Mouse (Mus musculus) liver, embryonic 14.5 days (tissue): ENCODE results near the gene Heatr9. TPM values are rescaled to one million over a fixed set of nuclear protein-coding genes. Genes with fewer than 3 reads are reported as not detected.

Experiments used
- ATAC-seq: fragments of 200-750 bp; cut with Nextera tagmentation; 2 replicates; pipeline ENCODE4 v1.8.0; 2017; ENCODE audit warnings: moderate number of reproducible peaks, mild to moderate bottlenecking, moderate library complexity; ENCODE audit not compliant: insufficient read depth
- DNase-seq, 3 experiments: peaks; one replicate each; pipeline ENCODE4 v3.0.0-alpha.2; 2012 to 2013; ENCODE audit warnings: low read depth in 3 of 3, low spot score in 3 of 3
- H3K27ac ChIP-seq: fragments of 300-500 bp; sonication (generic); 2 replicates; pipeline ENCODE4 v1.5.1; 2014; ENCODE audit warnings: moderate library complexity, mild to moderate bottlenecking, control low read depth, inconsistent platforms
- H3K27me3 ChIP-seq: fragments of 300-500 bp; sonication (generic); 2 replicates; pipeline ENCODE4 v1.6.1; 2014; ENCODE audit warnings: mild to moderate bottlenecking, low read length, moderate library complexity; ENCODE audit not compliant: control insufficient read depth, insufficient read depth
- H3K36me3 ChIP-seq: fragments of 300-500 bp; sonication (generic); replicated peaks from 2 replicates; pipeline ENCODE4 v1.6.1; 2014; ENCODE audit warnings: low read depth; ENCODE audit not compliant: control insufficient read depth, insufficient read depth
- H3K4me1 ChIP-seq, 2 experiments: fragments of 200-500 bp in 1 of 2; fragments of 300-500 bp in 1 of 2; sonication (generic) in 1 of 2; replicated peaks; 2 replicates each; pipeline ENCODE4 v1.6.1; 2012 to 2014; ENCODE audit warnings: antibody characterized with exemption in 1 of 2, inconsistent platforms in 1 of 2, low read length in 1 of 2; ENCODE audit not compliant: control insufficient read depth in 2 of 2, insufficient read depth in 2 of 2
- H3K4me2 ChIP-seq: fragments of 300-500 bp; sonication (generic); 2 replicates; pipeline ENCODE4 v1.6.1; 2014; ENCODE audit warnings: low read depth, mild to moderate bottlenecking, control low read depth, moderate library complexity
- H3K4me3 ChIP-seq, 2 experiments: fragments of 200-500 bp in 1 of 2; fragments of 300-500 bp in 1 of 2; sonication (generic) in 1 of 2; 2 replicates each; pipeline ENCODE4 v1.5.1; 2012 to 2014; ENCODE audit warnings: low read depth in 2 of 2, low read length in 2 of 2, mild to moderate bottlenecking in 2 of 2, control low read depth in 1 of 2, inconsistent platforms in 1 of 2, moderate library complexity in 1 of 2; ENCODE audit not compliant: insufficient read depth in 1 of 2
- H3K9ac ChIP-seq: fragments of 300-500 bp; sonication (generic); replicated peaks from 2 replicates; pipeline ENCODE4 v1.6.1; 2014; ENCODE audit warnings: mild to moderate bottlenecking, control low read depth, moderate library complexity
- H3K9me3 ChIP-seq: fragments of 300-500 bp; sonication (generic); 2 replicates; pipeline ENCODE4 v1.6.1; 2016; ENCODE audit warnings: low read length, mixed read lengths; ENCODE audit not compliant: control insufficient read depth
- CTCF ChIP-seq: IDR thresholded peaks from 2 replicates; pipeline ENCODE4 v1.5.1; 2016; ENCODE audit warnings: antibody characterized with exemption, low read depth, control low read depth
- EP300 ChIP-seq: IDR thresholded peaks from 2 replicates; pipeline ENCODE4 v1.6.1; 2016; ENCODE audit warnings: antibody characterized with exemption, low read depth
- whole genome bisulfite sequencing: fragments of 180-500 bp; shearing (Covaris S2); extraction: QIAGEN DNeasy Blood & Tissue Kit; methylation state at CpG from one replicate; pipeline ENCODE4 v1.1.7; 2014; ENCODE audit not compliant: insufficient replicate concordance; 5-methylcytosine and 5-hydroxymethylcytosine counted together
- polyA plus RNA-seq, 2 experiments: library from polyadenylated mRNA; depleted of rRNA in 1 of 2; stranded (reverse) in 1 of 2; unstranded in 1 of 2; fragments of >200 nt; fragmentation: Nextera tagmentation in 1 of 2; extraction: Ambion mirVana in 1 of 2; gene quantifications; 2 replicates each; pipeline versions ENCODE4 v1.2.1 to v1.2.3; 2012 to 2014

Heatr9 gene
- polyA plus RNA-seq, 2 experiments, result not detected

DNA sequence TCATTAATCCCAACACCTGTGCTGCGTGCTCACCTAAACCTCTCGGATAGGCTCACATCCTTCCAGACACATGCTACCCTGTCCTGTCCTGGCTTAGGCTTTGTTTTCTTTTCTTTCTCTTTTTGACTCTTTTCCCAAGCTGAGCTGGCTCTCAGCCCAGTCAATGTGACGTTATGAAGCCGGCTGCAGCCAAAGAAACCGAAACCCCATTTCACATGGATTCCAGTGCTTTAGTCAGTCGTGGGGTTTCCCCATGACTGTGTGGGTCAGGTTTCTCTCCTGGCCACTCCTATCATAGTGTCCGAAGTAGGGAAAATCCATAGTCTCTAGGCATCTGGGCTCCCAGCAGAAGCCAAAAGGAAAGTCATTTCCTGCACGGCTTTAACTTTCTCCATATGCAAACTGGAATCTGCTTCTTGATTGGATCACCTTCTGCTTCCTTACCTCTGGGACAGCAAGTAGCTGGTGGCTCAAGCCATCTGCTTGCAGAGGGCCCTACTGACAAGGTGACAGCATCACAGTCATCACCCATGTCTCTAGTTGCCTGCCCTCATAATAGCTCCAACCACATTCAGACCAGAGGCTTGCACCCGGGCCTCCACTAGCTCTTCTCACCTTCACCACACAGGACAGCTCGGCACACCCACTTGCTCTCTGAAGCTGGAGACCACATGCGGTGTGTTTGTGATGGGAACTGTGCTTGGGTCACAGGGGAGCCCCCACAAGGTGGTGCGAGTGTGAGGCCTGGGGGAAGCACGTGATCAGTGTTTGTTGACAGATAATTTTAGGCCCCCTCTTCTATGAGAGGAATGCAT, 12.8 kb upstream of the Heatr9 start:
- TF ChIP-seq CTCF (no peak), EP300 (no peak)
- no peaks in the 10 kb centered on the region for H3K36me3 ChIP-seq
- no peak overlapping the region for H3K4me3 ChIP-seq
- no peak overlapping the region for H3K27ac ChIP-seq
- no peaks in the 10 kb centered on the region for H3K27me3 ChIP-seq
- DNase-seq (no peak), ATAC-seq (no peak)
- H3K9me3 ChIP-seq, result no peaks in the 10 kb centered on the region
- no peak overlapping the region for H3K4me2 ChIP-seq
- H3K4me1 ChIP-seq, result 0 out of 4 replicates have a peak, but pooled peaks cover 0 to 2% of the 10 kb centered on the region in 2 experiments
- 44% methylated on average over 13 of the region's 13 CpGs for WGBS
- H3K9ac ChIP-seq, result no peak overlapping the region

- no peak for ATAC-seq
- TF ChIP-seq EP300, result no peak
- TF ChIP-seq CTCF, result no peak
- H3K27ac ChIP-seq, result no peak overlapping the region
- WGBS, result 55% methylated on average over 8 of the region's 8 CpGs
- DNase-seq, result no peak
- no peaks in the 10 kb centered on the region for H3K36me3 ChIP-seq
- no peaks in the 10 kb centered on the region for H3K27me3 ChIP-seq
- no peak overlapping the region for H3K9ac ChIP-seq
- H3K4me1 ChIP-seq, result 0 out of 4 replicates have a peak, but pooled peaks cover 0 to 2% of the 10 kb centered on the region in 2 experiments
- H3K4me3 ChIP-seq, result no peak overlapping the region
- H3K9me3 ChIP-seq, result no peaks in the 10 kb centered on the region
- H3K4me2 ChIP-seq, result no peak overlapping the region
Observed at GRCm38 (mm10) chr11:83534143-83534542, 12.2 kb upstream of the Heatr9 start.

DNA sequence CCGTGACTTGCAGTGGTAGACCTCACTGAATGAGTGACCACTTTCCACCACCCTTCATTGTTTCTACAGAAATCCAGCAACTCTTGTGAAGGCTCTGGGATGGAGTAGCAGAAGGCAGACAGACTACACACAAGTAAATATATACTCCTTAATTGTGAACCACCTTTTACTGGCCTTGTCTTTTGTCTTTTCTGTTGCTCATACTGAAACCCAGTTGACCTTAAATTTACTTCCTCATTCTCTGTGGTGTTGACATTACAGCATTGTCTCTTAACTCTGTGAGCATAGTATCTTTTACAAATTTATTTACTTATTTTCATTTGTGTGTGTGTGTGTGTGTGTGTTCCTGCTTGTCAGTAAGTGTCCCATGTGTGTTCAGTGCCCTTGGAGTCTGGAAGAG, 11.2 kb upstream of the Heatr9 start:
- H3K4me3 ChIP-seq, result no peak overlapping the region
- H3K27ac ChIP-seq, result no peak overlapping the region
- no peak for ATAC-seq
- 0 out of 4 replicates have a peak, but pooled peaks cover 0 to 2% of the 10 kb centered on the region in 2 experiments for H3K4me1 ChIP-seq
- no peaks in the 10 kb centered on the region for H3K9me3 ChIP-seq
- no peak for DNase-seq
- TF ChIP-seq EP300 (no peak), CTCF (no peak)
- no peaks in the 10 kb centered on the region for H3K27me3 ChIP-seq
- H3K4me2 ChIP-seq, result no peak overlapping the region
- H3K9ac ChIP-seq, result no peak overlapping the region
- H3K36me3 ChIP-seq, result no peaks in the 10 kb centered on the region
- WGBS, result 59% methylated on average over 1 of the region's 1 CpGs

- H3K4me3 ChIP-seq, result no peak within 1 kb of the TSS
- no peaks in the 10 kb centered on the region for H3K9me3 ChIP-seq
- H3K27ac ChIP-seq, result no peak within 1 kb of the TSS
- DNase-seq (no peak), ATAC-seq (no peak)
- no peak within 1 kb of the TSS for H3K4me2 ChIP-seq
- H3K4me1 ChIP-seq, result 0 out of 4 replicates have a peak, but pooled peaks cover 0 to 2% of the 10 kb centered on the region in 2 experiments
- no peaks in the 10 kb centered on the region for H3K27me3 ChIP-seq
- no peak within 1 kb of the TSS for H3K9ac ChIP-seq
- TF ChIP-seq CTCF, result no peak
- no peak for TF ChIP-seq EP300
- no peaks in the 10 kb centered on the region for H3K36me3 ChIP-seq
- 64% methylated on average over 5 of the region's 5 CpGs for WGBS
Observed at GRCm38 (mm10) chr11:83530360-83530759, 8.4 kb upstream of the Heatr9 start, which contains the start of gene Ccl5. TSS of gene Ccl5 (minus strand) at chr11:83530518.

- Histone ChIP-seq H3K4me3 (no peak overlapping the region), H3K9me3 (no peaks in the 10 kb centered on the region), H3K4me2 (no peak overlapping the region), H3K27me3 (no peaks in the 10 kb centered on the region), H3K4me1 (no peaks in the 10 kb centered on the region), H3K27ac (no peak overlapping the region), H3K9ac (no peak overlapping the region), H3K36me3 (no peaks in the 10 kb centered on the region)
- DNase-seq (no peak), ATAC-seq (no peak)
- TF ChIP-seq CTCF, result no peak
- no peak for TF ChIP-seq EP300
- WGBS, result 73% methylated on average over 12 of the region's 12 CpGs
Observed at GRCm38 (mm10) chr11:83529024-83529423, 7.0 kb upstream of the Heatr9 start.
